Mouse (Mus musculus): ENCODE measurements around the gene Prickle2.

The Prickle2 gene

GRCm38 (mm10) chr6:92518438-92518968 is 187.5 kb downstream of the Prickle2 start:
- no peak for DNase-seq (ENCODE audit: low spot score)

GRCm38 (mm10) chr6:92517002-92517401 is 189.0 kb downstream of the Prickle2 start:
- DNase-seq (ENCODE audit: low spot score), result no peak

GRCm38 (mm10) chr6:92512001-92512400 is 194.0 kb downstream of the Prickle2 start:
- no peak for DNase-seq (ENCODE audit: low spot score)

- no peak for DNase-seq (ENCODE audit: low spot score)
Measured at GRCm38 (mm10) chr6:92509712-92510111, 196.2 kb downstream of the Prickle2 start.

- no peak for DNase-seq (ENCODE audit: low spot score)
Measured at GRCm38 (mm10) chr6:92506276-92506675, 199.7 kb downstream of the Prickle2 start.

GRCm38 (mm10) chr6:92499449-92499848 is 206.5 kb downstream of the Prickle2 start:
- DNase-seq (ENCODE audit: low spot score), result no peak

GRCm38 (mm10) chr6:92498574-92498973 is 207.4 kb downstream of the Prickle2 start:
- DNase-seq (ENCODE audit: low spot score), result no peak

- no peak for DNase-seq (ENCODE audit: low spot score)
Measured at GRCm38 (mm10) chr6:92497279-92497678, 208.7 kb downstream of the Prickle2 start.

GRCm38 (mm10) chr6:92495500-92495899 is 210.5 kb downstream of the Prickle2 start:
- DNase-seq (ENCODE audit: low spot score), result no peak

GRCm38 (mm10) chr6:92481690-92481956 is 224.3 kb downstream of the Prickle2 start:
- DNase-seq (ENCODE audit: low spot score), result no peak

GRCm38 (mm10) chr6:92480941-92481689 is 224.8 kb downstream of the Prickle2 start:
- peak; percentile 50 for DNase-seq (ENCODE audit: low spot score)

GRCm38 (mm10) chr6:92478612-92479011 is 227.3 kb downstream of the Prickle2 start:
- DNase-seq (ENCODE audit: low spot score), result no peak

- DNase-seq (ENCODE audit: low spot score), result no peak
Measured at GRCm38 (mm10) chr6:92477621-92478020, 228.3 kb downstream of the Prickle2 start.

- DNase-seq (ENCODE audit: low spot score), result no peak
Measured at GRCm38 (mm10) chr6:92469456-92469855, 236.5 kb downstream of the Prickle2 start.

- no peak for DNase-seq (ENCODE audit: low spot score)
Measured at GRCm38 (mm10) chr6:92468892-92469291, 237.1 kb downstream of the Prickle2 start.

GRCm38 (mm10) chr6:92468383-92468791 is 237.6 kb downstream of the Prickle2 start:
- DNase-seq (ENCODE audit: low spot score), result peak; percentile 19

GRCm38 (mm10) chr6:92467343-92467742 is 238.6 kb downstream of the Prickle2 start:
- DNase-seq (ENCODE audit: low spot score), result no peak

- DNase-seq (ENCODE audit: low spot score), result no peak
Measured at GRCm38 (mm10) chr6:92465666-92466065, 240.3 kb downstream of the Prickle2 start.

GRCm38 (mm10) chr6:92464781-92465337 is 241.1 kb downstream of the Prickle2 start:
- DNase-seq (ENCODE audit: low spot score), result peak; percentile 26

- DNase-seq (ENCODE audit: low spot score), result no peak
Measured at GRCm38 (mm10) chr6:92463768-92464167, 242.2 kb downstream of the Prickle2 start.

GRCm38 (mm10) chr6:92460750-92461149 is 245.2 kb downstream of the Prickle2 start:
- DNase-seq (ENCODE audit: low spot score), result no peak

GRCm38 (mm10) chr6:92458026-92458425 is 247.9 kb downstream of the Prickle2 start:
- DNase-seq (ENCODE audit: low spot score), result no peak

- no peak for DNase-seq (ENCODE audit: low spot score)
Measured at GRCm38 (mm10) chr6:92451421-92451820, 254.5 kb downstream of the Prickle2 start.

GRCm38 (mm10) chr6:92449956-92450355 is 256.0 kb downstream of the Prickle2 start:
- DNase-seq (ENCODE audit: low spot score), result no peak

All from ovary, postnatal 36 days (tissue).